ENCODE assay signal across 8 mouse cellular contexts in the genomic region with DNA sequence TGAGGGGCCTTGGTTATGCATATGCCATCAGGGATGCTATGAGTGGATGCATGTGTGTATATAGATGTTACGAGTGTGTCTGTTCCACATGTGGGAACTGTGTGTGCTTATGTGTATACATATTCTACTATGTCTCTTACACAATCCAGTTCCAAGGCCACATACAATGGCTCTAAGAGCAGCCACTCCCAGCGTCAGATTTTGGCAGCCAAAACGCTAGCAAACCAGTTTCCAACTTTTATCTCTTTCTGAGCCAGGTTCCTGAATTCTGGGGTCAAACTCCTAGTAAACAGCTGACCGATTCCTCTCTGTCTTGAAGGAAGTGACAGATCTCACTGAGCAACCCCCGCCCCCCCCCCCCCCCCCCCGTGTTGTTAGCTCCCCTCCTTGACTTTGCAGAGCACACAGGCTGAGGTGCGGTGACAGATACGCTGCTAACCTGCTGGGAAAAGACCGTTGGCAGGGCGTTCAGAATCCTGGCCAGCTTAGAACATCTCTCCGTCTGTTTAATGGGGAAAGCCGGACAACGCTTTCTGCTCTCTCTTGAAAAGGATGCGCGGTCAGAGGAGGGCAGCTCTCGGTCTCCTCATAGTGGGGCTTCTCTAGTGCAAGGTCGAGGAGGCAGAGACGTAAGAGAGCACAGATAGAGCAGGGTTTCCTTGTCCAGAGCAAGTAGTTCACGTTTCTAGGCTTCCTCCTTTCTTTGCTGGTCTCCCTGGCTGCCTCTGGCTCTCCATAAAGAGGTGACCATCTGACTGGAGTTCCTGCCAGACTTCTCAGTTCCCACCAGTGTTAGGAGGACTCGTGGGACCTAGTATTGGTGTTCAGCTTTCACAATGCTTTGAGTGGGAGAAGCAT. TPM values are rescaled to one million over a fixed set of nuclear protein-coding genes. Genes with fewer than 3 reads are reported as not detected.
DNase-seq lines count a peak whose midpoint lies in the region.

No protein-coding gene starts in this region.

- intact Hi-C loops in heart, postnatal 10 days (cut with DNase I) = no loop called here

- DNase-seq in lung, adult 18-20 months = peak; percentile 17 to 25
- DNase-seq in lung, postnatal 25 days (ENCODE audit: low spot score) = no peak
- peak; percentile 29 to 33 for DNase-seq in cerebellum, postnatal 36 days
- DNase-seq in heart, postnatal 10 days = peak; percentile 39 to 49
- peak; percentile 37 for DNase-seq in lung, postnatal 36 days
- DNase-seq in layer of hippocampus, adult 8-10 months (ENCODE audit: low spot score in 2 of 2) = no peak
- DNase-seq in urinary bladder, postnatal 36 days (ENCODE audit: low spot score in 2 of 2) = no peak
- DNase-seq in right cerebral cortex, postnatal 36 days (ENCODE audit: low spot score in 2 of 2) = no peak

RNA-seq across cellular contexts. Expression of a gene that starts 17.3 kb away (rescaled TPM):
- 10 to 100 TPM; 10.1 to 12.0 TPM for total RNA-seq in heart, postnatal 10 days (2021)
- total RNA-seq in layer of hippocampus, adult 8-10 months (2022) = 10 to 100 TPM; 10.3 to 19.4 (median 11.9) TPM

Comparison
In these comparisons a context has a peak if more than half of its experiments do, and no peak if none do; other contexts are left out.
1. DNase-seq: peak in lung, adult 18-20 months (2 of 2), cerebellum, postnatal 36 days (2 of 2), heart, postnatal 10 days (2 of 2) and lung, postnatal 36 days (single experiment); none in lung, postnatal 25 days (single experiment), layer of hippocampus, adult 8-10 months (0 of 2), urinary bladder, postnatal 36 days (0 of 2) and right cerebral cortex, postnatal 36 days (0 of 2).